Mouse (Mus musculus) natural killer cell, adult 2 months (primary cell): ENCODE measurements around the gene Mlxipl.

Source experiments
- DNase-seq, 2 experiments: peaks; one replicate each; pipeline ENCODE4 v3.0.0; 2022; ENCODE audit warnings: low spot score in 2 of 2

Gene Mlxipl

GRCm38 (mm10) chr5:135185016-135185415 is 95.3 kb downstream of the Mlxipl start:
- DNase-seq = no peak

DNA sequence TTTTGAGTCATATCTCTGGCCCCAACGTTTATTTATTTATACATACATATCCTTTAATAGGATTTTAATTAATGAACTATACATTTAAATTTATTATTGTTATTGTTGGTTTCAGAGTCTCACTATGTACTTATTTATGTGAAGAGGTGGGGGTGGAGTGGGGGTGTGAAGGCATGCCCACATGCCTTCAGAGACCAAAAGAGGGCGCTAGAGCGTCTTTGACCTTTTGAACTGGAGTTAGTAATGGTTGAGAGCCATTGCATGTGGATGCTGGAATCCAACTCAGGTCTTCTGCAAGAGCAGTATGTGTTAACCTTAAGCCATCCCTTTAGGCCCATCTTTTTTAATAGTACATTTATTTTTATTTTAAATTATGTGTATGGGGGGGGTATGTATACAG is 95.9 kb downstream of the Mlxipl start:
- peak; percentile 49 to 51 for DNase-seq

GRCm38 (mm10) chr5:135186231-135186620 is 96.5 kb downstream of the Mlxipl start:
- DNase-seq = no peak

DNA sequence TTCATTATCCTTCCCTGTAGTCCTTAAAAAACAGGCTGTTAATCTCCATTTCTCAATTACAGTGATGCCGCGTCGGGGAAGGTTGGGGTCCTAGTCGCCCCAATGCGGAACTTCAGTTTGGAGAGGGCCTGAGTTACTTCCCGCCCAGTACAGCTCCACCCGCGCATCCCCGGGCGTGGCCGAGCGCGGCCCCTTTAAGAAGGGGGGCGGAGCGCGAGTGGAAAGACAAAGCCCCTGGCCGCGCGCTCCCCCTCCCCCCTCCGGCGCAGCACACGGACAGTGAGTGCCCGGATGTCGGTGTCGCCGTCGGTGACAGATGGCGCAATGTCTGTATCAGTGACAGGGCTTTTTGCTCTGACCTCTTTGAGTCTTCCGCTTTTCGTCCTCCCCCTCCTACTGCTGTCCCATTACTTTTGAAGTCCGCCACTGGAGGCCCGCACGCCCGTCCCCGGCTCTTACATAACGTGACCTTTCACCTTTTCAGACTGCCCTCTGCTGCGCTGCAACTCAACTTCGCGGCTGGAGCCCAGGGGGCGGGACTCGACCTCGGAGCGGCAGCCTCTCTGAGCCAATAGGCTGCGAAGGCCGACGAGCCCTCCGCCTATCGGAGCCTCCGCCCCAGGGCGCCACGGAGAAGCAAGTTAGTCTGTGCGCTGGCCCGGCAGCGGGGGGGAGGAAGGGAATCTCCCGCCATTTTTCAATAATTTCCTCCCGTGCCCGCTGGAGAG is 97.1 kb downstream of the Mlxipl start, which contains the start of gene Baz1b:
TSS of gene Baz1b (plus strand) at position 644 of the 728 bp plus-strand sequence.
- peak; percentile 98 to 99 for DNase-seq

DNA sequence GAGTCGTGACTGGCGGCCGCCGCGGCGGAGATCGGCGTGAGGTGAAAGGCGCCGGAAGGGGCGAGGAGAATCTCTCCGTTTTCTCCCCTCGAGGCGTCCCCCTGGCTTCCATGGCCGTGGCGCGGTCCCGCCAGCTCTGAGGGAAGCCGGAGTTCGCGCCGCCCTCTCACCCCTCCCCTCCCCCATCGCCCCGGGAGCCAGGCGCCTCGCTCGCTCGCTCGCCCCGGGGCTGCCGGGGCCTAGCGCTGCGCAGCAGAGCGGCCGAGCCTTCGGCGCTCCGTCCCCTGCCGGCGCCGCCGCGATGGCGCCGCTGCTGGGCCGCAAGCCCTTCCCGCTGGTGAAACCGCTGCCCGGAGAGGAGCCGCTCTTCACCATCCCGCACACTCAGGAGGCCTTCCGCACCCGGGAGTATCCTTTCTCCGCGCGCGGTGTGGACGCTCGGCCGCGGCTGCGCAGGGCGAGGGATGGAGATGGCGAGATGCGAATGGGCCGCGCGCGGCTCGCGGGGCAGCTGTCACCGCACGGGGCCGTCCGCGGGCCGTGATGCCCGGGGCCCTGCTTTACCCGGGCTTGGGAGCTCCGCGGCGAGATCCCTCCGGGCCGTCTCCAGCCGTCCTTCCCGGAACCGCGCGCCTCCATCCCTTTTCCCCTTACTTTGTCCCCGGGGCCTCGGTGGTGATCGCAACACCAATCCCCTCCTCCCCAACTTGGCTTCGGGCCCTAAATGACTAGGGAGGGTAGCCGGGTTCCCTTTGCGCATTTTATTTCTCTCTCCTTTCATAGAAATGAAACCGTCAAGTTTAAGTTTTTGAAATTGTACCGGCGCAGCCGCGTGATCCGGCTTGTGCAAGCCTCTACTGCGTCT is 97.9 kb downstream of the Mlxipl start:
- DNase-seq = peak in 1 of 2 experiments; percentile 13
